Mouse (Mus musculus): ENCODE data around the gene Gm11569.
"Not testable (repeated sequence)": the region's sequence is repeated elsewhere in the genome, so short reads cannot be mapped to it uniquely, and the experiment has no call there.

Gene Gm11569

DNA sequence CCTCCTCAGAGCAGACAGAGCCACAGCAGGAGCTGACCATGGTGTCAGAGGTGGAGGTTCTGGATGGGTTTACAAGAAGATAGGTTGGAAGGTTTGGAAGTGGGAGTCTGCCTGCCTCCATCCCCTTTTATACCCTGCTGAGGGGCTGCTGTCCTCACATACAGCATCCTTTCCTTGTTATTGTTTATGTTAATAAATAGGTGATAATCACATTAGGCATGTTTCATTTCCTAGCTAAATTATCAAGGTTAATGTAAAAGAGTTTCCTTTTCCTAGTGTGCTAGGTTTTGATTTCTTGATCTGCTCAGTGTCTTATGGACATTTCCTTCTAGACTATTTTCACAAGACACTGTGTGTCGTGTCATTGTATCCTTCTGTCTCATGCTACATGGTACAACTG is at the start of gene Gm11569:
Gene Gm11569 (minus strand): TSS at position 101 of the 400 bp plus-strand sequence.
- DNase-seq (ENCODE audit: low spot score in 2 of 2), result not testable (repeated sequence)

DNA sequence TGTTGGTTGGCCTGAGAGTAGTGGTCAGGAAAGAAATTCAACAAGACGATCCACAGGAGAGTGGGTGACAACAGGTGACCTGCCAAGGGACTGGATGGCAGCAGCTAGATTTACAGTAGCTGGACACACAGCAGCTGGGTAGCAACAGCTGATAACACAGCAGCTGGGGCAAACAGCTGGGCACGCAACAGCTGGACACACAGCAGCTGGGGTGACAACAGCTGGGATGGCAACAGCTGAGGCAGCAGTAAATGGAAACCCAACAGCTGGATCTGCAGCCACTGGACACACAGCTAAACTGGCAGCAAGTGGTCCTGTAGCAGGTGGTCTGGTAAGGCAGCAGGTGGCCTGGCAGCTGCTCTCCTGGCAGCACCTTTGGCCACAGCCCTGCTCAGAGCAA is 48.0 kb upstream of the Gm11569 start:
- DNase-seq (ENCODE audit: low spot score in 2 of 2), result no peak

- DNase-seq (ENCODE audit: low spot score in 2 of 2), result no peak
Observed at GRCm38 (mm10) chr11:99842185-99842584, 43.5 kb upstream of the Gm11569 start.

- DNase-seq (ENCODE audit: low spot score in 2 of 2), result no peak
Observed at GRCm38 (mm10) chr11:99837966-99838365, 39.2 kb upstream of the Gm11569 start, which contains the start of gene 2300003K06Rik. TSS of gene 2300003K06Rik (minus strand) at chr11:99838066.

GRCm38 (mm10) chr11:99815566-99815965 is 16.8 kb upstream of the Gm11569 start, which contains the start of gene Gm11564:
TSS of gene Gm11564 (minus strand) at chr11:99815666.
- DNase-seq (ENCODE audit: low spot score in 2 of 2), result not testable (repeated sequence)

GRCm38 (mm10) chr11:99809792-99810191 is 11.1 kb upstream of the Gm11569 start, which contains the start of gene Krtap4-13:
TSS of gene Krtap4-13 (minus strand) at chr11:99809892.
- not testable (repeated sequence) for DNase-seq (ENCODE audit: low spot score in 2 of 2)

DNA sequence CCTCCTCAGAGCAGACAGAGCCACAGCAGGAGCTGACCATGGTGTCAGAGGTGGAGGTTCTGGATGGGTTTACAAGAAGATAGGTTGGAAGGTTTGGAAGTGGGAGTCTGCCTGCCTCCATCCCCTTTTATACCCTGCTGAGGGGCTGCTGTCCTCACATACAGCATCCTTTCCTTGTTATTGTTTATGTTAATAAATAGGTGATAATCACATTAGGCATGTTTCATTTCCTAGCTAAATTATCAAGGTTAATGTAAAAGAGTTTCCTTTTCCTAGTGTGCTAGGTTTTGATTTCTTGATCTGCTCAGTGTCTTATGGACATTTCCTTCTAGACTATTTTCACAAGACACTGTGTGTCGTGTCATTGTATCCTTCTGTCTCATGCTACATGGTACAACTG is 5.6 kb upstream of the Gm11569 start, which contains the start of gene Gm11554:
Gene Gm11554 (minus strand): TSS at position 101 of the 400 bp plus-strand sequence.
- DNase-seq (ENCODE audit: low spot score in 2 of 2), result not testable (repeated sequence)

DNA sequence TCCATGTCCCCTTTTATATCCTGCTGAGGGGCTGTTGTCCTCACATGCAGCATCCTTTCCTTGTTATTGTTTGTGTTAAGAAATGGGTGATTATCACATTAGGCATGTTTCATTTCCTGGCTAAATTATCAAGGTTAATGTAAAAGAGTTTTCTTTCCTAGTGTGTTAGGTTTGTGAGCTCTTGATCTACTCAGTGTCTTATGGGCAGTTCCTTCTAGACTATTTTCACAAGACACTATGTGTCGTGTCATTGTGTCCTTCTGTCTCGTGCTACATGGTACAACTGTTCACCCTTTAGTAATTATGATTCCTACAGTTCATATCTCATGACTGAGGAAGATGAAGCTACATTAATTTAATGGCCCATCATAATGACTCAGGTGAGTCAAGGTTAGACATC is 5.4 kb downstream of the Gm11569 start, which contains the start of gene Gm11596:
Gene Gm11596 (minus strand): TSS at position 101 of the 400 bp plus-strand sequence.
- no peak for DNase-seq (ENCODE audit: low spot score in 2 of 2)

GRCm38 (mm10) chr11:99784900-99785299 is 13.8 kb downstream of the Gm11569 start, which contains the start of gene Krtap4-9:
TSS of gene Krtap4-9 (plus strand) at chr11:99785200.
- not testable (repeated sequence) for DNase-seq (ENCODE audit: low spot score in 2 of 2)

DNA sequence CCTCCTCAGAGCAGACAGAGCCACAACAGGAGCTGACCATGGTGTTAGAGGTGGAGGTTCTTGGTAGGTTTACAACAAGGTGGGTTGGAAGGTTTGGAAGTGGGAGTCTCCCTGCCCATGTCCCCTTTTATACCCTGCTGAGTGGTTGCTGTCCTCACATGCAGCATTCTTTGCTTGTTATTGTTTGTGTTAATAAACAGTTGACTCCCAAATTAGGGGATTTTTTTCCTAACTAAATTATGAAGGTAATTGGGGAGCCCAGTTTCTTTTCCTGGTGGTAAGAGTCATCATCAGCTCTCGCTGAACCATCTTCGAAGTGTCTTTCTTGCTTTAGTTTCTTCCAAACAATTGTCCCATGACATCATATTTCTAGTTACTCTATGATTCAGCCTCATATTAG is 18.1 kb downstream of the Gm11569 start, which contains the start of gene Krtap4-8:
Gene Krtap4-8 (minus strand): TSS at position 101 of the 400 bp plus-strand sequence.
- no peak for DNase-seq (ENCODE audit: low spot score in 2 of 2)

- DNase-seq (ENCODE audit: low spot score in 2 of 2), result no peak
Observed at GRCm38 (mm10) chr11:99778401-99778800, 20.3 kb downstream of the Gm11569 start.

- not testable (repeated sequence) for DNase-seq (ENCODE audit: low spot score in 2 of 2)
Observed at GRCm38 (mm10) chr11:99772813-99773212, 25.9 kb downstream of the Gm11569 start, which contains the start of gene Gm11595. TSS of gene Gm11595 (minus strand) at chr11:99772913.

DNA sequence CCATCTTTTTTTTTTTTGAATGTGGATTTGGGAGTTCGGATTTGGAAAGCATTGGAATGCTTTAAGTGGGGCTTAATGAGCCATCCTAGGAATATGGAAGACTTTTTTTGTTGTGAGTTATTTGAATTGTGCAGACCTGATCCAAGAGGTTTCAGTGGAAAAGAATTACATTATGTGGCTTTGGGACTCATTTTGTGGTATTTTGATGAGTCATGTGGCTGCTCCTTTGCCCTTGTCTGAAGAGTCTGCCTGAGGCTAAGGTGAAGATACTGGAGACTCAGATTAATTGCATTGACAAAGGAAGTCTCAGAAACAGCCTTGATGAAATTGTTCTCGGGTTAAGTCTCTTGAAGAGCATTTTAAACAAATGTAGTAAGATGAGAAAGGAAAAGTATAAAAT is 30.3 kb downstream of the Gm11569 start:
- DNase-seq (ENCODE audit: low spot score in 2 of 2), result no peak

GRCm38 (mm10) chr11:99758877-99759276 is 39.9 kb downstream of the Gm11569 start:
- DNase-seq (ENCODE audit: low spot score in 2 of 2), result no peak

Measured in heart, adult 9 months (tissue).